Mouse (Mus musculus): ENCODE measurements around the gene Neo1. TPM values are rescaled to one million over a fixed set of nuclear protein-coding genes. Genes with fewer than 3 reads are reported as not detected.

Neo1 gene
- polyA plus RNA-seq (2016; fragmentation: Nextera tagmentation; extraction: Ambion mirVana) = 26.7 and 28.8 TPM in 2 replicates

- peaks cover 5% of the 10 kb centered on the region; the same call in 1 of the 2 replicates for H3K36me3 ChIP-seq (replicated peaks)
- peak within 1 kb of the TSS; percentile 98 for H3K27ac ChIP-seq
- WGBS = under 1% methylated on average over 55 of the region's 86 CpGs
- H3K9me3 ChIP-seq = peaks cover 4% of the 10 kb centered on the region; the same call in 1 of the 2 replicates
- H3K4me3 ChIP-seq = peak within 1 kb of the TSS; percentile 97
- H3K4me1 ChIP-seq = peaks cover 52% of the 10 kb centered on the region
- peaks cover 4% of the 10 kb centered on the region; the same call in 1 of the 2 replicates for H3K27me3 ChIP-seq (ENCODE audit: poor library complexity, severe bottlenecking)
- DNase-seq (ENCODE audit: extremely low spot score, low spot score) = peak; percentile 90
These were observed at the start of gene Neo1 for GRCm38 (mm10) chr9:59036159-59036731. Neo1 (minus strand) TSS chr9:59036441.

- Histone ChIP-seq H3K27me3 (ENCODE audit: poor library complexity, severe bottlenecking) (peaks cover 8% of the 10 kb centered on the region), H3K9me3 (no peaks in the 10 kb centered on the region), H3K27ac (no peak overlapping the region), H3K36me3 (replicated peaks) (no peaks in the 10 kb centered on the region), H3K4me1 (peaks cover 33% of the 10 kb centered on the region), H3K4me3 (no peak overlapping the region)
- WGBS = 92% methylated on average over 4 of the region's 4 CpGs
- DNase-seq (ENCODE audit: extremely low spot score, low spot score) = no peak
These were observed 39.4 kb upstream of the Neo1 start for GRCm38 (mm10) chr9:59075632-59076031.

- no peak overlapping the region for H3K27ac ChIP-seq
- H3K4me1 ChIP-seq = peaks cover 33% of the 10 kb centered on the region
- H3K27me3 ChIP-seq (ENCODE audit: poor library complexity, severe bottlenecking) = peaks cover 15% of the 10 kb centered on the region
- no peaks in the 10 kb centered on the region for H3K36me3 ChIP-seq (replicated peaks)
- no peak for DNase-seq (ENCODE audit: extremely low spot score, low spot score)
- no peaks in the 10 kb centered on the region for H3K9me3 ChIP-seq
- no peak overlapping the region for H3K4me3 ChIP-seq
- 90% methylated on average over 4 of the region's 4 CpGs for WGBS
These were observed 37.6 kb upstream of the Neo1 start for GRCm38 (mm10) chr9:59073887-59074286.

GRCm38 (mm10) chr9:59072076-59072777 lies 36.0 kb upstream of the Neo1 start:
- DNase-seq (ENCODE audit: extremely low spot score, low spot score) = peak; percentile 54
- Histone ChIP-seq H3K4me3 (peak overlapping the region; percentile 40), H3K4me1 (peaks cover 33% of the 10 kb centered on the region), H3K27ac (peak overlapping the region; percentile 74), H3K9me3 (no peaks in the 10 kb centered on the region), H3K27me3 (ENCODE audit: poor library complexity, severe bottlenecking) (peaks cover 15% of the 10 kb centered on the region), H3K36me3 (replicated peaks) (no peaks in the 10 kb centered on the region)
- WGBS = 39% methylated on average over 14 of the region's 14 CpGs

- H3K4me1 ChIP-seq = peaks cover 40% of the 10 kb centered on the region
- H3K27ac ChIP-seq = peak overlapping the region; percentile 6; the same call in 1 of the 2 replicates
- no peak for DNase-seq (ENCODE audit: extremely low spot score, low spot score)
- no peak overlapping the region for H3K4me3 ChIP-seq
- peaks cover 15% of the 10 kb centered on the region for H3K27me3 ChIP-seq (ENCODE audit: poor library complexity, severe bottlenecking)
- WGBS = 78% methylated on average over 7 of the region's 7 CpGs
- H3K36me3 ChIP-seq (replicated peaks) = no peaks in the 10 kb centered on the region
- H3K9me3 ChIP-seq = no peaks in the 10 kb centered on the region
These were observed 35.2 kb upstream of the Neo1 start for GRCm38 (mm10) chr9:59071220-59071977.

GRCm38 (mm10) chr9:59070216-59070615 lies 34.0 kb upstream of the Neo1 start:
- H3K4me3 ChIP-seq = no peak overlapping the region
- peaks cover 52% of the 10 kb centered on the region for H3K4me1 ChIP-seq
- H3K27ac ChIP-seq = no peak overlapping the region
- H3K9me3 ChIP-seq = no peaks in the 10 kb centered on the region
- 84% methylated on average over 4 of the region's 4 CpGs for WGBS
- no peak for DNase-seq (ENCODE audit: extremely low spot score, low spot score)
- peaks cover 15% of the 10 kb centered on the region for H3K27me3 ChIP-seq (ENCODE audit: poor library complexity, severe bottlenecking)
- no peaks in the 10 kb centered on the region for H3K36me3 ChIP-seq (replicated peaks)

- Histone ChIP-seq H3K4me3 (no peak overlapping the region), H3K9me3 (no peaks in the 10 kb centered on the region), H3K27me3 (ENCODE audit: poor library complexity, severe bottlenecking) (0 out of 2 replicates have a peak, but pooled peaks cover 8% of the 10 kb centered on the region), H3K27ac (no peak overlapping the region), H3K36me3 (replicated peaks) (no peaks in the 10 kb centered on the region), H3K4me1 (peaks cover 19% of the 10 kb centered on the region)
- no peak for DNase-seq (ENCODE audit: extremely low spot score, low spot score)
- 71% methylated on average over 6 of the region's 6 CpGs for WGBS
These were observed 29.5 kb upstream of the Neo1 start for GRCm38 (mm10) chr9:59065616-59066301.

GRCm38 (mm10) chr9:59062409-59062808 lies 26.2 kb upstream of the Neo1 start:
- H3K4me3 ChIP-seq = no peak overlapping the region
- no peaks in the 10 kb centered on the region for H3K9me3 ChIP-seq
- no peaks in the 10 kb centered on the region for H3K27me3 ChIP-seq (ENCODE audit: poor library complexity, severe bottlenecking)
- no peaks in the 10 kb centered on the region for H3K36me3 ChIP-seq (replicated peaks)
- no peak overlapping the region for H3K27ac ChIP-seq
- WGBS = 79% methylated on average over 4 of the region's 4 CpGs
- DNase-seq (ENCODE audit: extremely low spot score, low spot score) = no peak
- H3K4me1 ChIP-seq = peaks cover 28% of the 10 kb centered on the region

- no peak overlapping the region for H3K4me3 ChIP-seq
- no peaks in the 10 kb centered on the region for H3K27me3 ChIP-seq (ENCODE audit: poor library complexity, severe bottlenecking)
- H3K36me3 ChIP-seq (replicated peaks) = no peaks in the 10 kb centered on the region
- H3K27ac ChIP-seq = no peak overlapping the region
- no peaks in the 10 kb centered on the region for H3K9me3 ChIP-seq
- DNase-seq (ENCODE audit: extremely low spot score, low spot score) = no peak
- peaks cover 13% of the 10 kb centered on the region for H3K4me1 ChIP-seq
- 88% methylated on average over 9 of the region's 9 CpGs for WGBS
These were observed 23.9 kb upstream of the Neo1 start for GRCm38 (mm10) chr9:59060026-59060605.

GRCm38 (mm10) chr9:59059158-59059557 lies 22.9 kb upstream of the Neo1 start:
- H3K27ac ChIP-seq = no peak overlapping the region
- H3K4me1 ChIP-seq = peaks cover 13% of the 10 kb centered on the region
- no peaks in the 10 kb centered on the region for H3K9me3 ChIP-seq
- DNase-seq (ENCODE audit: extremely low spot score, low spot score) = no peak
- H3K36me3 ChIP-seq (replicated peaks) = no peaks in the 10 kb centered on the region
- 94% methylated on average over 6 of the region's 6 CpGs for WGBS
- no peaks in the 10 kb centered on the region for H3K27me3 ChIP-seq (ENCODE audit: poor library complexity, severe bottlenecking)
- no peak overlapping the region for H3K4me3 ChIP-seq

GRCm38 (mm10) chr9:59058060-59058459 lies 21.8 kb upstream of the Neo1 start:
- H3K36me3 ChIP-seq (replicated peaks) = no peaks in the 10 kb centered on the region
- no peak overlapping the region for H3K27ac ChIP-seq
- H3K27me3 ChIP-seq (ENCODE audit: poor library complexity, severe bottlenecking) = no peaks in the 10 kb centered on the region
- DNase-seq (ENCODE audit: extremely low spot score, low spot score) = no peak
- H3K9me3 ChIP-seq = no peaks in the 10 kb centered on the region
- H3K4me3 ChIP-seq = no peak overlapping the region
- 68% methylated on average over 6 of the region's 6 CpGs for WGBS
- peaks cover 13% of the 10 kb centered on the region for H3K4me1 ChIP-seq

- Histone ChIP-seq H3K4me1 (peaks cover 13% of the 10 kb centered on the region), H3K9me3 (no peaks in the 10 kb centered on the region), H3K36me3 (replicated peaks) (no peaks in the 10 kb centered on the region), H3K4me3 (no peak overlapping the region), H3K27ac (no peak overlapping the region), H3K27me3 (ENCODE audit: poor library complexity, severe bottlenecking) (no peaks in the 10 kb centered on the region)
- WGBS = 87% methylated on average over 8 of the region's 8 CpGs
- DNase-seq (ENCODE audit: extremely low spot score, low spot score) = no peak
These were observed 20.0 kb upstream of the Neo1 start for GRCm38 (mm10) chr9:59056281-59056680.

Data from forebrain, embryonic 10.5 days (tissue).